Mouse (Mus musculus) heart, adult 2 months (tissue): ENCODE data around the gene Map7.

ENCODE experiments used
- CTCF ChIP-seq: fragments of 200-600 bp; IDR thresholded peaks from 2 replicates; pipeline ENCODE4 v1.8.1; 2022; ENCODE audit warnings: antibody characterized with exemption, mild to moderate bottlenecking, moderate library complexity
- EP300 ChIP-seq: fragments of 200-500 bp; IDR thresholded peaks from 2 replicates; pipeline ENCODE4 v1.6.1; 2011; ENCODE audit warnings: low read depth, low read length, control low read depth; ENCODE audit not compliant: insufficient read depth
- POLR2A ChIP-seq: fragments of 200-500 bp; IDR thresholded peaks from 2 replicates; pipeline ENCODE4 v1.6.1; 2011; ENCODE audit warnings: mild to moderate bottlenecking, low read depth, low read length, control low read depth; ENCODE audit not compliant: insufficient read depth

- TF ChIP-seq POLR2A (no peak), CTCF (no peak), EP300 (no peak)
These were observed 11.0 kb downstream of the Map7 start for GRCm38 (mm10) chr10:20159308-20159707.
